Mouse (Mus musculus) embryo, embryonic 10 days (tissue): ENCODE data around the gene Med25.
"Not testable (repeated sequence)": the region's sequence is repeated elsewhere in the genome, so short reads cannot be mapped to it uniquely, and the experiment has no call there.

Experiments used
- DNase-seq: peaks from one replicate; pipeline ENCODE4 v3.0.0-alpha.2; 2015; ENCODE audit warnings: low spot score

Gene Med25

GRCm38 (mm10) chr7:44893197-44893596 lies 685 bp upstream of the Med25 start:
- no peak for DNase-seq

DNA sequence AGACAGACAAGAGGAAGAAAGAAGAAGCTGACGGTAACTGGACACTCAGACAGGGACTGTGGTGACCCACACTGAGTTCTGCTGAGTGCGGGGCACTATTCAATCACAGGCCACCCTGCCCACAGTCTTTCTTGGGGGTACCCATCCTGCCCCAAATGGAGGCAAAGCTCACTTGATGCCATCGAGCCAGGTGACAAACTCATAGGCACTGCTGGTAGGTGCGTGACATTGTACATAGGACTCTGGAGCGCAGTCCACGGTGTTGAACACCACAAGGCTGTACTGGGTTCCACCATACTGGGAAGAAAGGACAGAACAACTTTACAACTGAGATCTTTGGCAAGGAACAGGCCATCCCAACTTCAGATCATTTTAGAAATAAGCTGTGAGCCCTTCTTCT lies 901 bp downstream of the Med25 start:
- DNase-seq: no peak

DNA sequence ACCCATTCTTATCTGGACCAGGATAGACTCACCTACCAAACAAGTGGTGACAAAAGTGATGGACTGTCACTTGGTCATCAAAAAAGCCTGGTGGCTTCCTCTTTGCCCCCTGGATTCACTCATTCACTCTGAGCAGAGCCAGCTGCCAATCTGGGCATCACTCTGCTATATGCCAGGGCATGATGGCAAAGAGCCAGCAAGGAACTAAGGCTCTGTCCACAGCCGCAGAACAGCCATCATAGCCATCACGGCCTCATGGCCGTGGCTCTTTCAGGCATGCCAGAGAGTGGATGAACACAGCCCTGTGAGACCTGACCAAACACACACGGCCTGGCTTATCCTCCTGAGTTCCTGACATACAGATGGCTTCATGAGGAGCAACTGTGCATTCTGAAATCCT lies 1.8 kb downstream of the Med25 start:
- DNase-seq: no peak

- no peak for DNase-seq
These were observed 2.3 kb downstream of the Med25 start for GRCm38 (mm10) chr7:44890180-44890579.

- no peak for DNase-seq
These were observed 4.0 kb downstream of the Med25 start for GRCm38 (mm10) chr7:44888256-44889105.

DNA sequence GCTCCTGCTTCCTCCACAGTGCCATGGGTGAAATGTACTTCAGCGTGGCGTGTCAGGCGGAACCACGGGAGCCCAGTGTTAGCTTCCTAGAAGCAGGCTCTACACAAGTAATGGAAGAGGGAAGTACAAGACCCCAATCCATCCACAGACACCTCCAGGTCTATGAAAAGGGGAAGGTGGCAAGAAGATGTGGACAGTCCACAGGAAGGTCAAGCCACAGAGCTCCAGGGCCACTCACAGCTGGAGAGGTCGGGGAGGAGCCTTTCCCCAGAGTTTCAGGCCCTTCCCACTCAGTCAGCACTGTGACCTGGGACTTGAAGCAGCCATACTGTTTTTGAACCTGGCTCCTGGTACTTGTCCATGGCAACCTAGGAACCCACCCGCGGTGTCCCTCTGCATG lies 5.5 kb downstream of the Med25 start:
- DNase-seq: no peak

DNA sequence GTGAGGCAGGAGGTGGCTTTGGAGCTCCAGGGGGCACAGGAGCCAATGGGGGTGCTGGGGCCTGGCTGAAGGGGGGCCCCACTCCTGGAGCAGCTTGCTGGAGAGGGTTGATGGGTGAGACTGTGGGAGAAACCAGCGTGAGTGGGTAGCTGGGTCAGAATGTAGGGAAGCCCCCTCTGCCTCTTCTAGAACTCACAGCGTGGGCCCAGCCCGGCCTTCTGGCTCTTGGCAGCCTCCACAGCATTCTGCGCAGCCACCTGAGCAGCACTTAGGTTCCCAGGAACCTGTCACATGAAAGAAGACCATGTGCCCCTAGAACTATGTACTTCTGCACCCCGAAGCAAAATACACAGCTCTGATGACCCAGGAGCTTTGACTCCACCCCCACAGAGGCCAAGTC lies 7.9 kb downstream of the Med25 start:
- DNase-seq: no peak

DNA sequence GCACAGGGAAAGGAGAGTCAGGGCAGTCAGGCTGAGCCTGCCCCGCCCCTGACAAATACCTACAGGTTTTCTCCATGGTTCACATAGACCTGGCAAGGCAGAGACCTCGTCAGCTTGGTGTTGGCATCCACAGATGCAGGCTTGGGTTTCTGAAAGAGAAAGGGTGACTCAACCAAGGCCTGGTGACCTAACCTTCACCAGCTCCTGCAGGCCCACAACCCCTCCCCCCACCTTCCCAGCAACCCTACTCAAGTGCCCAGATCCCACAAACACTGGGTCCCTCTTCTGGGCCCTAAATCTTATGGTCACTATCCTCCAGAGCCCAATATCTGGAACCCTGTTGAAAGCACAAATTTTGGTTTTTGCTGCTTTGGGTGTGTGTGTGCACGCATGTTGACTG lies 9.5 kb downstream of the Med25 start:
- DNase-seq: no peak

- no peak for DNase-seq
These were observed 14.7 kb downstream of the Med25 start for GRCm38 (mm10) chr7:44877833-44878232.

DNA sequence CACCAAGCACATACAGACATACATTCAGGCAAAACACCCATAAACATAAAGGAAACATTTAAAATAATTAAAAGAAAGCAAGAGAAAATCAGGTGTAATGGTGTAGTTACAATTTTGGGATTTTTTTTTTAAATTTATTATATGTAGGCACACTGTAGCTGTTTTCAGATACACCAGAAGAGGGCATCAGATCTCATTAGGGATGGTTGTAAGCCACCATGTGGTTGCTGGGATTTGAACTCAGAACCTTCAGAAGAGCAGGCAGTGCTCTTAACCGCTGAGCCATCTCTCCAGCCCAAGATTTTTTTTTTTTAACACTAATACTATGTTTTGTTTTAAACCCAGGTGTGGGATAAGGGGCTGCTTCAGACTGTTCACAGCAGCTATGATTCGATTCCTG lies 20.7 kb downstream of the Med25 start:
- not testable (repeated sequence) for DNase-seq

GRCm38 (mm10) chr7:44871181-44871580 lies 21.3 kb downstream of the Med25 start:
- DNase-seq: no peak

DNA sequence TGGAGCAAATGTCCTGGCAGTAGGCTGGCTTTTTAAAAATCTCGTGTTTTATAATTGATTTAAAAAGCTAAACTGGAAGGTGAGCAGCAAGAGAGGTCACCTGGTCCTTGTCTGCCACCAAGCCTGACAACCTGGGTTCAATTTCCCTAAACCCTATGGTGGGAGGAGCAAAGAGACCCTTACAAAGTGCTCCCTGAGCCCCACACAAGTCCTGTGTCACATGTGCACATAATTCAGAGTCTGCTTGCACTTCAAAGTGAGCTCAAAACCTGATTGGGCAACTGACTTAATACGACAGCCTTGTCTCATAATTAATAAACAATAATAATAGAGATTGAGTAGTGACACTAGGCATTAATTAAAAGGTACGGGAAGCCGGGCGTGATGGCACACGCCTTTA lies 21.9 kb downstream of the Med25 start:
- no peak for DNase-seq

GRCm38 (mm10) chr7:44869697-44870528 lies 22.6 kb downstream of the Med25 start, which contains the start of gene Ptov1:
Gene Ptov1, minus strand, starts transcription at chr7:44869788.
- peak; percentile 95 for DNase-seq

DNA sequence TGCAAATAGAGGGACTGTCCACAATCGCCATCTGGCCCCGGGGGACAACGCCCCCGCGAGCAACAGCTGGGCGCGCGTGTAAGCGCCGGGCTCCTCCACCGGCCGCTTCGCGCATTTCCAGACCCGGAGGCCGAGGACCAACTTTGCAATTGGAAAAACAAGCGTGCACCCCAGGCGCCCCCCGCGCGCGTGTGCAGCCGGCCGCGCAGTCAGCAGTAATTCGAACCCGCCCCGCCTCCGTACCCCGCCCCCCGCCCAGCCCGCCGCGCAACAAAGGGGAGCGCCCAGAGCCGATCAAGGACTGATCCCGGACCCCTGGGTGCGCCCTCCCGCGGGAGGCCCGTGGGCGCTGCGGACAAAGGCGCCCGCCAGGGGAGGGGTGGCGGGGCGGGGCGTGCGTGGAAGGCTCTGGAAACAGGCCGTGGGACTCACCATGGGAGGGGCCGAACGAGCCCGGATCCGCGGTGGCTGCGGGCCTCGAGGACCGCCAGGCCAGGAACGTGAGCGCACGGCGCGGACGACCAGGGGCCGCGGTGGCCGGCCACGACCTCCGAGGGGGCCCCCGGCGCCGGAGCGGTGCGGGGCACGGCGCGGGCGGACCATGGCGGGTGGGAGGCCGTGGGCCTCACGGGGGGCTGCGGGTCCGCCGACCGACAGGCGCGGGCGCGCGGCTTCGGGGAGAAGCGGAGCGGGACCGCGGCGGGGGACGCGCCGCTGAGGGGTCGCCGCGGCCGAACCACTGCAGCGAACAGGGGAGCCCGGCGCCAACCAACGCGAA lies 23.4 kb downstream of the Med25 start:
- DNase-seq: peak; percentile 66

- peak; percentile 42 for DNase-seq
These were observed 24.0 kb downstream of the Med25 start for GRCm38 (mm10) chr7:44868465-44868864.

DNA sequence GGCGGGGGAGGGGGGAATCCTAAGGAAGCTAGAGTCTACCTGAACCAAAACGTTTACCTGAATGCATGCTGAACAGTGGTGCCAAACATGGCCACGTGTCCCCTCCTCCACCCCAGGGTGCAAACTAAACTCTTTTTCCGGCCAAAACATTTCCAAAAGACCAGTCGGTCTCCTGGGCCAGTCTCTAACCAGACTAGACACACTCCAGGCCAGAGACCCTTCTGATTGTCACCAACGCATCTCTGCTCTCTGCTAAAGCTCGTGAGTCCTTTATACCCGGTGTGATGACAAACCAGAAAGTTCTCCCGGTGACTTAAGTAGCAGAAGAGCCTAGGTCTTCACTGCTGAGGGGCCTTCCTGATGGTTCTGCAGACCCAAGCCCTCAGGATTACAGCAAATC lies 24.7 kb downstream of the Med25 start:
- no peak for DNase-seq

DNA sequence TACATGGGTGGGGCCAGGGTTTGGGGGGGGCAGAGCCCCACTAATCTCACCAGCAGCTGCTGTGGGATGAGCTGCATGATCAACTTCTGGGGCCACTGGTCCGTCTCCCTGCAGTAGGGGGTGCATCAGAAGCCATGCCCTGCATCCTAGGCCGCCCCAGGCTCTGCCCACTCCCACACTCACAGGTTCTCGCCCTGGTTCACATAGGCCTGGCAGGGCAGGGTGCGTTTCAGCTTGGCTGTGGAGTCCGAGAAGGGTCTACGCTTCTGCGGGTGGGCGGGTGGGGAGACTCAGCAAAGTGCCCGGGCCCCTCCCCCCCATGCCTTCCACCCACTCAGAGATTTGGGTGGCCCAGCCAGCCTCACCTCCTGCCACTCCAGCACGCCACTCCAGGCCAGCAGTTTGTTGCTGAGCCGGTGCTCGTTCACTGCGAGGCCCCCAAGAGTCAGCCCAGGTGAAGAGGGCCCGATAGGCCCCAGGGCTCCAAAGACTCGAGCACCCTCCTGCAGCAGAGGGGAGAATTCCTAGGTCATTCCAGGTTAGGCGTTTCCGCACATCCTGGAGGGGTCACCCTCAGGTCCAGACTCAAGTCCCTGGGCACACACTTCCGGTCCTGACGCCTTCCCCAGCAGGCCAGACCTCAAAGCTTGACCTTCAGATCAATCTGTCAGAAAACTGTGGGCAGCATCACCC lies 25.4 kb downstream of the Med25 start:
- no peak for DNase-seq

DNA sequence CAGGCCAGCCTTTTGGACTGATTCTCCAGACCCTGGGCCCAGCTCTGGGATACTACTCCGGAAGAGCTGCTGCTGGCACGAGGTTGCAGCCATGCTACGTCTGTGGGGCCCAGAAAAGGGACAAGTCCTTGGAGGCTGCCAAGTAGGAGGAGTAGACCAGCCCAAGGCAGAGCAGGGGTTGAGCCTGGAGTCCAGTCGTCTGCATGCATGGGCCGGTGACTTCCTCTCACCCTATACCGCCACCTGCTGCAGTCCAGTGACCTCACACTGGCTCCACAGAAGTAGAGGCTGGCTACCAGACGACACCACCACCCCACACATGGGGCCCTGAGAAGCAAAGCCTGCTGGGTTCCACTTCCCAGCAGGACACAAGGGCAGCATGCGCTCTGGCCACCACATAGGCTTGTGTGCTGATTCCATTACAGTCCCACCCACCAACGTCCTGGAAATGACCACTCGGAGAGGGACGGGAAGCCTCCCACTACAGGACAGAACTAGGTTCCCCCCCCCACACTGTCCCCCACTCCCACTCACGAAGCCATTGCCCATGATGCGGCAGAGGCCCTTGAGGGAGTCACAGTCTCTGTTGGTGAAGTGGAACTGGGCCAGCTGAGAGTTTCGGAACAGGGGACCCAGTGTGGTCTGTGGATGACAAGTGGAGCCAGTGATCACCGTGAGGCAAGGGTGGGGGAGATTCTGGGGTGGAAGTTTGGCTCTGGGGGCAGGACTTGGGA lies 26.1 kb downstream of the Med25 start:
- no peak for DNase-seq

DNA sequence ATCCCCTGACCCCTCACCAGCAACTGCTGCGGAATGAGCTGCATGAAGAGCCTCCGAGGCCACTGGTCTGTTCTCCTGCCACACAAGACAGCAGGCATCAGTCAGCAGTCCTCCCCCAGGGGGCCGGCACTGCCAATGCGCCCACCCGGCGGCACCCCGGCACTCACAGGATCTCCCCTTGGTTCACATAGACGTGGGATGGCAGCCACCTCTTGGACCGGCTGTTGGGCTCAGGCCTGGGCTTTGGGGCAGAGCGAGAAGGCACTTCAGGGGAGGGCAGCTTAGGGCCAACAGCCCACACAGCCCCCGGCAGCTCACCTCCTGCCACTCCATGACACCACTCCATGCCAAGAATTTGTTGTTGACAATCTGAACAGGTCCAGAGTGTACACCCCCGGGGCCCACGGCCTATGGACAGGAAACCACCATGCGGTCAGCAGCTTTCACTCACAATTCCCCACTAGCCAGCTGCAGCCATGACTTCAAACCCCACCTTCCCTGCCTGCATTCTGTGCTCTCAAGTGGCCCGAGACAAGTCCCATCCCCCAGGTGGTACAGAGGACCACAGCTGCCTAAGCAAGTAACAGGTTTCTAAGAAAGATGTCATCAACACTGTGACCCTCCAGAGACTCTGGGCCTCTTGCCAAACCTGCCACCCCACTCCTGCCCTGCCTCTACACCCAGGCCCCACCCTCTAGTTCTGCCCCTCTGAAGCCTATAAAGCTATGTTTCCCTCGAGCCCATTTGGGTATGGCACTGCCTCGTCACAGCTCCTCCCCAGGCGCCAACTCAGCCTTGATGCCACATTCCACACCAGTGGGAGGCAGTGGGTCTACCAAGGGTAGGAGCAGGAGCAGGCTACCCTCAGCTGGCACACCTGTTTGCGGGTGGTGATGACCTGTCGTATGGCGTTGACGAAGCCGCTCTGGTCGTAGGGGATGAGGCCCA lies 27.6 kb downstream of the Med25 start:
- no peak for DNase-seq

GRCm38 (mm10) chr7:44863982-44864494 lies 28.5 kb downstream of the Med25 start:
- DNase-seq: no peak
